ENCODE assay signal across 10 mouse cellular contexts in genomic region chr11:5149249-5149648, GRCm38 (mm10). TPM values are rescaled to one million over a fixed set of nuclear protein-coding genes. Genes with fewer than 3 reads are reported as not detected.
DNase-seq lines count a peak whose midpoint lies in the region; ATAC-seq and TF ChIP-seq lines count a peak whose summit lies in the region.
"Had no signal": no experiment of that assay in that cellular context is flagged by ENCODE, and none has a peak within 500 bp of the region (broad histone marks: within the 10 kb centered on the region; RNA-seq: fewer than 3 reads in every experiment).

No protein-coding gene starts in this region.

- TF ChIP-seq EP300 in lung, postnatal 0 days (IDR thresholded peaks at IDR 0.05) = no peak

- peaks cover 9% of the 10 kb centered on the region; the same call in 1 of the 2 replicates for H3K4me1 ChIP-seq in lung, postnatal 0 days (ENCODE audit: insufficient read depth, low read depth, low read length)
- H3K4me1 ChIP-seq in embryonic facial prominence, embryonic 15.5 days = peaks cover 38% of the 10 kb centered on the region
- H3K4me1 ChIP-seq in kidney, postnatal 0 days (replicated peaks; ENCODE audit: insufficient read depth, low read length) = peaks cover 38% of the 10 kb centered on the region
- H3K4me1 ChIP-seq in neural tube, embryonic 14.5 days (ENCODE audit: control insufficient read depth, insufficient read depth, low read length) = peaks cover 9% of the 10 kb centered on the region; the same call in 1 of the 2 replicates

- no peak overlapping the region for H3K9ac ChIP-seq in lung, postnatal 0 days (replicated peaks; ENCODE audit: low read depth)
- no peak overlapping the region for H3K9ac ChIP-seq in embryonic facial prominence, embryonic 15.5 days
- H3K9ac ChIP-seq in kidney, postnatal 0 days (ENCODE audit: low read depth, low read length) = peak overlapping the region; percentile 27; the same call in 1 of the 2 replicates
- no peak overlapping the region for H3K9ac ChIP-seq in neural tube, embryonic 14.5 days (replicated peaks; ENCODE audit: low read depth, low read length)

- 10% methylated on average over 7 of the region's 7 CpGs for WGBS in lung, postnatal 0 days
- WGBS in embryonic facial prominence, embryonic 15.5 days = 37% methylated on average over 7 of the region's 7 CpGs
- 18% methylated on average over 7 of the region's 7 CpGs for WGBS in kidney, postnatal 0 days
- WGBS in neural tube, embryonic 14.5 days = 9% methylated on average over 7 of the region's 7 CpGs

- TF ChIP-seq CTCF in lung, postnatal 0 days (IDR thresholded peaks at IDR 0.05) = no peak
- no peak for TF ChIP-seq CTCF in kidney, postnatal 0 days (IDR thresholded peaks at IDR 0.05; ENCODE audit: low read depth)

- peak overlapping the region; percentile 27; the same call in 1 of the 2 replicates for H3K27ac ChIP-seq in lung, postnatal 0 days (ENCODE audit: low read length)
- no peak overlapping the region for H3K27ac ChIP-seq in embryonic facial prominence, embryonic 15.5 days (replicated peaks)
- H3K27ac ChIP-seq in kidney, postnatal 0 days = peak overlapping the region; percentile 77
- no peak overlapping the region for H3K27ac ChIP-seq in neural tube, embryonic 14.5 days (ENCODE audit: low read depth, low read length)

- DNase-seq in lung, postnatal 0 days (ENCODE audit: low spot score) = peak; percentile 65
- DNase-seq in lung, postnatal 25 days (ENCODE audit: low spot score) = no peak
- no peak for DNase-seq in kidney, postnatal 0 days (ENCODE audit: low spot score)
- no peak for DNase-seq in cerebellum, adult 9-11 months
- DNase-seq: cerebellum, adult 2 months; thymus, postnatal 25 days had no signal

- no peak overlapping the region for H3K4me3 ChIP-seq in lung, postnatal 0 days (ENCODE audit: low read depth, low read length)
- no peak overlapping the region for H3K4me3 ChIP-seq in embryonic facial prominence, embryonic 15.5 days (replicated peaks)
- no peak overlapping the region for H3K4me3 ChIP-seq in kidney, postnatal 0 days (replicated peaks; ENCODE audit: low read depth, low read length)
- H3K4me3 ChIP-seq in neural tube, embryonic 14.5 days (ENCODE audit: low read depth, low read length) = no peak overlapping the region

- H3K4me2 ChIP-seq in lung, postnatal 0 days (replicated peaks; ENCODE audit: low read depth, low read length) = 0 out of 2 replicates have a peak overlapping the region, but pooled peaks have one; percentile 2
- H3K4me2 ChIP-seq in embryonic facial prominence, embryonic 15.5 days (replicated peaks) = 0 out of 2 replicates have a peak overlapping the region, but pooled peaks have one; percentile 12
- H3K4me2 ChIP-seq in kidney, postnatal 0 days (ENCODE audit: low read length) = peak overlapping the region; percentile 95
- H3K4me2 ChIP-seq in neural tube, embryonic 14.5 days (ENCODE audit: low read depth, low read length) = peak overlapping the region; percentile 9; the same call in 1 of the 2 replicates

- peak; percentile 37 for ATAC-seq in lung, postnatal 0 days
- no peak for ATAC-seq in embryonic facial prominence, embryonic 15.5 days (ENCODE audit: insufficient number of reproducible peaks, low FRiP score, low TSS enrichment, low read depth)
- ATAC-seq in kidney, postnatal 0 days (replicated peaks; ENCODE audit: low FRiP score, low read depth) = peak; percentile 33
- no peak for ATAC-seq in neural tube, embryonic 14.5 days (ENCODE audit: low read depth)
- no peak for ATAC-seq in frontal cortex, adult (ENCODE audit: low TSS enrichment)
- ATAC-seq: Patski had no signal

- no peaks in the 10 kb centered on the region for H3K9me3 ChIP-seq in lung, postnatal 0 days (ENCODE audit: low read length)
- H3K9me3 ChIP-seq in embryonic facial prominence, embryonic 15.5 days (replicated peaks) = no peaks in the 10 kb centered on the region
- no peaks in the 10 kb centered on the region for H3K9me3 ChIP-seq in kidney, postnatal 0 days (replicated peaks; ENCODE audit: low read length)
- H3K9me3 ChIP-seq in neural tube, embryonic 14.5 days (ENCODE audit: control insufficient read depth, low read length) = no peaks in the 10 kb centered on the region

- no peaks in the 10 kb centered on the region for H3K27me3 ChIP-seq in lung, postnatal 0 days (replicated peaks; ENCODE audit: insufficient read depth, low read length)
- H3K27me3 ChIP-seq in embryonic facial prominence, embryonic 15.5 days = no peaks in the 10 kb centered on the region
- H3K27me3 ChIP-seq in kidney, postnatal 0 days (ENCODE audit: insufficient read depth, low read length) = no peaks in the 10 kb centered on the region
- H3K27me3 ChIP-seq in neural tube, embryonic 14.5 days (ENCODE audit: control insufficient read depth, insufficient read depth, low read length) = no peaks in the 10 kb centered on the region

- no peaks in the 10 kb centered on the region for H3K36me3 ChIP-seq in lung, postnatal 0 days (ENCODE audit: insufficient read depth, low read length)
- H3K36me3 ChIP-seq in embryonic facial prominence, embryonic 15.5 days = no peaks in the 10 kb centered on the region
- H3K36me3 ChIP-seq in kidney, postnatal 0 days (ENCODE audit: insufficient read depth, low read length) = no peaks in the 10 kb centered on the region
- no peaks in the 10 kb centered on the region for H3K36me3 ChIP-seq in neural tube, embryonic 14.5 days (ENCODE audit: control insufficient read depth, insufficient read depth, low read length)

RNA-seq across cellular contexts. Expression of gene Emid1, which starts 2.8 kb away (rescaled TPM):
- polyA plus RNA-seq in lung, postnatal 0 days (2015; fragmentation: Nextera tagmentation; extraction: Ambion mirVana) = 63.3 and 67.5 TPM in 2 replicates
- 64.0 and 67.1 TPM in 2 replicates for polyA plus RNA-seq in embryonic facial prominence, embryonic 15.5 days (2015; fragmentation: Nextera tagmentation; extraction: Ambion mirVana)
- 174 and 180 TPM in 2 replicates for polyA plus RNA-seq in kidney, postnatal 0 days (2015; fragmentation: Nextera tagmentation; extraction: Ambion mirVana)
- polyA plus RNA-seq in neural tube, embryonic 14.5 days (2014; fragmentation: Nextera tagmentation; extraction: Ambion mirVana) = 16.8 and 19.3 TPM in 2 replicates
- polyA plus RNA-seq: Patski had no signal

RNA-seq across cellular contexts. Expression of gene Ewsr1, which starts 50.2 kb away (rescaled TPM):
- 274 and 290 TPM in 2 replicates for polyA plus RNA-seq in lung, postnatal 0 days (2015; fragmentation: Nextera tagmentation; extraction: Ambion mirVana)
- 691 and 729 TPM in 2 replicates for polyA plus RNA-seq in embryonic facial prominence, embryonic 15.5 days (2015; fragmentation: Nextera tagmentation; extraction: Ambion mirVana)
- polyA plus RNA-seq in kidney, postnatal 0 days (2015; fragmentation: Nextera tagmentation; extraction: Ambion mirVana) = 477 and 504 TPM in 2 replicates
- polyA plus RNA-seq in neural tube, embryonic 14.5 days (2014; fragmentation: Nextera tagmentation; extraction: Ambion mirVana) = 320 and 364 TPM in 2 replicates

RNA-seq across cellular contexts. Expression of gene Rhbdd3, which starts 50.5 kb away (rescaled TPM):
- 17.0 and 19.4 TPM in 2 replicates for polyA plus RNA-seq in lung, postnatal 0 days (2015; fragmentation: Nextera tagmentation; extraction: Ambion mirVana)
- polyA plus RNA-seq in embryonic facial prominence, embryonic 15.5 days (2015; fragmentation: Nextera tagmentation; extraction: Ambion mirVana) = 28.8 and 29.4 TPM in 2 replicates
- 26.8 and 28.3 TPM in 2 replicates for polyA plus RNA-seq in kidney, postnatal 0 days (2015; fragmentation: Nextera tagmentation; extraction: Ambion mirVana)
- polyA plus RNA-seq in neural tube, embryonic 14.5 days (2014; fragmentation: Nextera tagmentation; extraction: Ambion mirVana) = 33.1 and 34.4 TPM in 2 replicates

Comparison
In these comparisons a context has a peak if more than half of its experiments do, and no peak if none do; other contexts are left out.
1. ATAC-seq: peak in lung, postnatal 0 days (single experiment) and kidney, postnatal 0 days (single experiment); none in embryonic facial prominence, embryonic 15.5 days (single experiment), neural tube, embryonic 14.5 days (single experiment) and frontal cortex, adult (single experiment).
2. H3K27ac ChIP-seq: peak in lung, postnatal 0 days (single experiment) and kidney, postnatal 0 days (single experiment); none in embryonic facial prominence, embryonic 15.5 days (single experiment) and neural tube, embryonic 14.5 days (single experiment).
3. H3K4me2 ChIP-seq: peak in every context shown above with its lines; median percentile 95 in kidney, postnatal 0 days; 12 in embryonic facial prominence, embryonic 15.5 days; 9 in neural tube, embryonic 14.5 days; 2 in lung, postnatal 0 days.